Mouse (Mus musculus) liver, postnatal 0 days (tissue): ENCODE data around the gene Laptm4a.

Source experiments
- CTCF ChIP-seq: sonication (generic); IDR thresholded peaks from 2 replicates; pipeline ENCODE4 v1.5.1; 2016; ENCODE audit warnings: antibody characterized with exemption, low read depth
- EP300 ChIP-seq: IDR thresholded peaks from 2 replicates; pipeline ENCODE4 v1.6.1; 2016; ENCODE audit warnings: antibody characterized with exemption, low read depth, mild to moderate bottlenecking

- TF ChIP-seq CTCF: no peak
- TF ChIP-seq EP300: no peak
Observed at GRCm38 (mm10) chr12:8888445-8888844, 33.0 kb upstream of the Laptm4a start.
